Mouse (Mus musculus): ENCODE results near the gene Lclat1. TPM values are rescaled to one million over a fixed set of nuclear protein-coding genes. Genes with fewer than 3 reads are reported as not detected.

Gene Lclat1
- total and polyA plus RNA-seq, 3 experiments, result 6.3 to 9.6 (median 7.0) TPM

DNA sequence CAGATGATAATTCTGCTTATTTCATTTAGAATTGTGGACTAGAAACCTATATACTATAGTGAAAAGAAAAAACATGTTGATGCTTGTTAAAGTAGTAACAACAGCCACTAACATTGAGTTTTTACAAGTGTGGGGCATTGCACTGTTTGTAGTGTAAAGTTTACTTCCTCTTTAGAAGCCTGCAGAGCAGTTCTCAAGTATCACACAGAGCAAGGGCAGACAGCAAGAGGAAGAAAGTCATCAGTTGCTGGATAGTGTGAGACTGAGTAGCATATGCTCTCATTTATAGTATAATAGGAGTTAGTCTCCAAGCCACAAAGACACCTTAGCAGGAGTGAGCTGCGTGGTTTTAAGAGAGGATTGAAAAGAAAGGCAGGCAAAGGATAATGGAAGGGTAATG lies 89.9 kb downstream of the Lclat1 start:
- TF ChIP-seq ZC3H11A (IDR thresholded peaks at IDR 0.05; ENCODE audit: low read depth, low read length) (no peak), ZKSCAN1 (IDR thresholded peaks at IDR 0.05; ENCODE audit: borderline replicate concordance, low read depth, low read length) (no peak), PAX5 (IDR thresholded peaks at IDR 0.05; ENCODE audit: low read length) (no peak), TBP (conservative IDR thresholded peaks at IDR 0.05; ENCODE audit: low read depth, low read length) (no peak), JUND (conservative IDR thresholded peaks at IDR 0.05; ENCODE audit: low read depth, low read length) (no peak), USF1 (IDR thresholded peaks at IDR 0.05; ENCODE audit: low read depth, low read length) (no peak), POLR2AphosphoS2 (IDR thresholded peaks at IDR 0.05; ENCODE audit: low read depth, low read length) (no peak), SIN3A (IDR thresholded peaks at IDR 0.05; ENCODE audit: low read length) (no peak), ZMIZ1 (IDR thresholded peaks at IDR 0.05; ENCODE audit: low read depth, low read length) (no peak), ETS1 (conservative IDR thresholded peaks at IDR 0.05; ENCODE audit: low read depth, low read length) (no peak), UBTF (IDR thresholded peaks at IDR 0.05; ENCODE audit: low read depth, low read length) (no peak), IRF4 (IDR thresholded peaks at IDR 0.05; ENCODE audit: low read depth, low read length) (no peak)
- H3K79me2 ChIP-seq (replicated peaks; ENCODE audit: control insufficient read depth, extremely low read depth, insufficient read depth, poor library complexity, severe bottlenecking), result no peaks in the 10 kb centered on the region
- H3K4me2 ChIP-seq (ENCODE audit: insufficient read depth, low read depth, poor library complexity, severe bottlenecking), result no peak overlapping the region
- no peak overlapping the region for H3K27ac ChIP-seq (ENCODE audit: insufficient read depth, low read depth)
- no peak overlapping the region for H3K4me3 ChIP-seq (replicated peaks in 1 of 3; ENCODE audit: low read depth in 2 of 3, low read length in 2 of 3, poor library complexity in 1 of 3)
- no peak overlapping the region for H3K9ac ChIP-seq (ENCODE audit: insufficient read depth, low read depth)
- H3K4me1 ChIP-seq (ENCODE audit: control insufficient read depth in 1 of 2, insufficient read depth in 2 of 2), result peaks cover 0 to 7% of the 10 kb centered on the region in 2 experiments; a peak in 1 of 4 replicates
- in situ Hi-C loops (cut with MboI; ENCODE audit: low pct_ligation_motif_present, low pct_unique_long_range_greater_than_20kb, low sequenced_read_pairs) (no loop called here), dilution Hi-C loops (cut with MboI; ENCODE audit: extremely low pct_ligation_motif_present, extremely low pct_unique_long_range_greater_than_20kb, low sequenced_read_pairs) (no loop called here)
- H3K27me3 ChIP-seq (replicated peaks), result no peaks in the 10 kb centered on the region
- DNase-seq (ENCODE audit: extremely low read depth), result no peak
- peaks cover 0 to 10% of the 10 kb centered on the region in 2 experiments for H3K36me3 ChIP-seq (replicated peaks in 1 of 2; ENCODE audit: control insufficient read depth in 1 of 2, insufficient read depth in 1 of 2, low read length in 1 of 2)
- H3K9me3 ChIP-seq (replicated peaks; ENCODE audit: low read length), result peaks cover 2% of the 10 kb centered on the region

DNA sequence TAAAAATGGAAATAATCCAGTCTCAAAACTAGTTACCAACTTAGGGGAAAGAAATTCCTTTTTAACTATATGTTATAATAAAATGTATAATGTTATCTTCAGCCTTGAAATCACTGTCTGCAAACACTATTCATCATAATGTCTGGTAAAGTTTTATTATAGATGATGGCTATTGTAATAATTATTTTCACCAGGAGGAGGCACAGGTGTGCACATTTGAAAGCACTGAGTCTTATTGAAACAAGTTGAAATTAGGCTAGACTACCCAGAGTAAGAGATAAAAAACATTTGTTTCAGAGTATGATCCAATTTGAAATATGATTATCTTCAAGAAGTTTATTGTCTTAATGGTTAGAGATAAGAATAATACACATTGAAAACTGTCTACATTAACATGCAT lies 91.6 kb downstream of the Lclat1 start:
- H3K4me2 ChIP-seq (ENCODE audit: insufficient read depth, low read depth, poor library complexity, severe bottlenecking), result no peak overlapping the region
- in situ Hi-C loops (cut with MboI; ENCODE audit: low pct_ligation_motif_present, low pct_unique_long_range_greater_than_20kb, low sequenced_read_pairs), result no loop called here
- no peak for DNase-seq (ENCODE audit: extremely low read depth)
- no peaks in the 10 kb centered on the region for H3K27me3 ChIP-seq (replicated peaks)
- H3K4me1 ChIP-seq (ENCODE audit: control insufficient read depth in 1 of 2, insufficient read depth in 2 of 2), result peaks cover 0 to 7% of the 10 kb centered on the region in 2 experiments; a peak in 1 of 4 replicates
- H3K79me2 ChIP-seq (replicated peaks; ENCODE audit: control insufficient read depth, extremely low read depth, insufficient read depth, poor library complexity, severe bottlenecking), result no peaks in the 10 kb centered on the region
- peaks cover 9% of the 10 kb centered on the region for H3K9me3 ChIP-seq (replicated peaks; ENCODE audit: low read length)
- dilution Hi-C loops (cut with MboI; ENCODE audit: extremely low pct_ligation_motif_present, extremely low pct_unique_long_range_greater_than_20kb, low sequenced_read_pairs), result no loop called here
- H3K27ac ChIP-seq (ENCODE audit: insufficient read depth, low read depth), result no peak overlapping the region
- 0 out of 2 replicates have a peak, but pooled peaks have one; percentile 23 for TF ChIP-seq MYC (IDR thresholded peaks at IDR 0.05; ENCODE audit: low read depth, low read length)
- peak; percentile 90 for TF ChIP-seq SMC3 (IDR thresholded peaks at IDR 0.05; ENCODE audit: low read depth, low read length)
- no peak for TF ChIP-seq NRF1 (IDR thresholded peaks at IDR 0.05; ENCODE audit: low read depth, low read length)
- no peak for TF ChIP-seq E2F4 (IDR thresholded peaks at IDR 0.05; ENCODE audit: insufficient replicate concordance, low read depth, low read length)
- TF ChIP-seq MXI1 (IDR thresholded peaks at IDR 0.05; ENCODE audit: low read depth, low read length), result no peak
- peak; percentile 62; the same call in 1 of the 2 replicates for TF ChIP-seq ZC3H11A (IDR thresholded peaks at IDR 0.05; ENCODE audit: low read depth, low read length)
- peak; percentile 77 for TF ChIP-seq RAD21 (IDR thresholded peaks at IDR 0.05; ENCODE audit: low read depth, low read length)
- TF ChIP-seq CTCF (conservative IDR thresholded peaks at IDR 0.05 in 1 of 2, IDR thresholded peaks at IDR 0.05 in 1 of 2; ENCODE audit: low read depth in 2 of 2, low read length in 2 of 2), result peak in 1 of 2 experiments; percentile 78; a peak in 2 of 4 replicates
- TF ChIP-seq EP300 (IDR thresholded peaks at IDR 0.05; ENCODE audit: low read length), result no peak
- TF ChIP-seq NELFE (IDR thresholded peaks at IDR 0.05; ENCODE audit: low read depth, low read length), result no peak
- TF ChIP-seq HCFC1 (IDR thresholded peaks at IDR 0.05; ENCODE audit: low read depth, low read length), result no peak
- no peak for TF ChIP-seq JUND (conservative IDR thresholded peaks at IDR 0.05; ENCODE audit: low read depth, low read length)
- peaks cover 0 to 21% of the 10 kb centered on the region in 2 experiments for H3K36me3 ChIP-seq (replicated peaks in 1 of 2; ENCODE audit: control insufficient read depth in 1 of 2, insufficient read depth in 1 of 2, low read length in 1 of 2)
- H3K4me3 ChIP-seq (replicated peaks in 1 of 3; ENCODE audit: low read depth in 2 of 3, low read length in 2 of 3, poor library complexity in 1 of 3), result no peak overlapping the region
- no peak overlapping the region for H3K9ac ChIP-seq (ENCODE audit: insufficient read depth, low read depth)

Data from CH12.LX (cell line).